Mouse (Mus musculus): ENCODE measurements around the gene Kank4.
A peak's percentile ranks its signal among the peaks of the same experiment; 100 is the strongest.

Gene Kank4

GRCm38 (mm10) chr4:98776721-98777427 lies 40.5 kb downstream of the Kank4 start:
- DNase-seq (ENCODE audit: low read depth, low spot score), result no peak

- no peak for DNase-seq (ENCODE audit: low read depth, low spot score)
These were observed 43.6 kb downstream of the Kank4 start for GRCm38 (mm10) chr4:98773785-98774184.

- DNase-seq (ENCODE audit: low read depth, low spot score), result no peak
These were observed 49.9 kb downstream of the Kank4 start for GRCm38 (mm10) chr4:98767134-98768133.

GRCm38 (mm10) chr4:98758872-98759518 lies 58.3 kb downstream of the Kank4 start:
- DNase-seq (ENCODE audit: low read depth, low spot score), result no peak

- DNase-seq (ENCODE audit: low read depth, low spot score), result no peak
These were observed 59.1 kb downstream of the Kank4 start for GRCm38 (mm10) chr4:98758012-98758821.

- DNase-seq (ENCODE audit: low read depth, low spot score), result no peak
These were observed 61.2 kb downstream of the Kank4 start for GRCm38 (mm10) chr4:98756141-98756540.

- DNase-seq (ENCODE audit: low read depth, low spot score), result no peak
These were observed 62.9 kb downstream of the Kank4 start for GRCm38 (mm10) chr4:98754456-98754855.

GRCm38 (mm10) chr4:98743906-98744210 lies 73.5 kb downstream of the Kank4 start:
- peak; percentile 69 for DNase-seq (ENCODE audit: low read depth, low spot score)

- DNase-seq (ENCODE audit: low read depth, low spot score), result no peak
These were observed 74.0 kb downstream of the Kank4 start for GRCm38 (mm10) chr4:98743209-98743905.

- peak; percentile 65 for DNase-seq (ENCODE audit: low read depth, low spot score)
These were observed 77.6 kb downstream of the Kank4 start for GRCm38 (mm10) chr4:98739753-98740152.

- no peak for DNase-seq (ENCODE audit: low read depth, low spot score)
These were observed 83.7 kb downstream of the Kank4 start for GRCm38 (mm10) chr4:98733660-98734059.

GRCm38 (mm10) chr4:98728716-98729115 lies 88.6 kb downstream of the Kank4 start:
- DNase-seq (ENCODE audit: low read depth, low spot score), result peak; percentile 65

- DNase-seq (ENCODE audit: low read depth, low spot score), result peak; percentile 99
These were observed 89.4 kb downstream of the Kank4 start for GRCm38 (mm10) chr4:98727959-98728347.

GRCm38 (mm10) chr4:98727295-98727958 lies 89.9 kb downstream of the Kank4 start:
- peak; percentile 79 for DNase-seq (ENCODE audit: low read depth, low spot score)

GRCm38 (mm10) chr4:98726590-98727237 lies 90.6 kb downstream of the Kank4 start, which contains the start of gene L1td1:
Gene L1td1 (plus strand): TSS chr4:98726734.
- peak; percentile 96 for DNase-seq (ENCODE audit: low read depth, low spot score)

GRCm38 (mm10) chr4:98725439-98725838 lies 91.9 kb downstream of the Kank4 start:
- DNase-seq (ENCODE audit: low read depth, low spot score), result peak; percentile 99

GRCm38 (mm10) chr4:98724682-98725081 lies 92.7 kb downstream of the Kank4 start:
- DNase-seq (ENCODE audit: low read depth, low spot score), result peak; percentile 29

- DNase-seq (ENCODE audit: low read depth, low spot score), result peak; percentile 94
These were observed 94.9 kb downstream of the Kank4 start for GRCm38 (mm10) chr4:98722454-98722853.

GRCm38 (mm10) chr4:98718547-98718917 lies 98.8 kb downstream of the Kank4 start:
- no peak for DNase-seq (ENCODE audit: low read depth, low spot score)
